Mouse (Mus musculus) heart, postnatal 0 days (tissue): ENCODE results near the gene Tor3a.

Experiments used
- CTCF ChIP-seq: IDR thresholded peaks from 2 replicates; pipeline ENCODE4 v1.5.1; 2016; ENCODE audit warnings: antibody characterized with exemption, control low read depth, low read depth
- EP300 ChIP-seq: IDR thresholded peaks from 2 replicates; pipeline ENCODE4 v1.6.1; 2016; ENCODE audit warnings: antibody characterized with exemption, low read depth

- TF ChIP-seq CTCF = no peak
- no peak for TF ChIP-seq EP300
These were observed 5.4 kb upstream of the Tor3a start for GRCm38 (mm10) chr1:156679599-156679998.
